Mouse (Mus musculus) cerebellum, postnatal 10 days (tissue): Measurements from ENCODE around the gene Efhc1.
"Not testable (repeated sequence)": the region's sequence is repeated elsewhere in the genome, so short reads cannot be mapped to it uniquely, and the experiment has no call there.

ENCODE experiments used
- DNase-seq, 2 experiments: peaks; one replicate each; pipeline ENCODE4 v3.0.0; 2021; ENCODE audit warnings: mixed read lengths in 2 of 2

Efhc1 gene

DNA sequence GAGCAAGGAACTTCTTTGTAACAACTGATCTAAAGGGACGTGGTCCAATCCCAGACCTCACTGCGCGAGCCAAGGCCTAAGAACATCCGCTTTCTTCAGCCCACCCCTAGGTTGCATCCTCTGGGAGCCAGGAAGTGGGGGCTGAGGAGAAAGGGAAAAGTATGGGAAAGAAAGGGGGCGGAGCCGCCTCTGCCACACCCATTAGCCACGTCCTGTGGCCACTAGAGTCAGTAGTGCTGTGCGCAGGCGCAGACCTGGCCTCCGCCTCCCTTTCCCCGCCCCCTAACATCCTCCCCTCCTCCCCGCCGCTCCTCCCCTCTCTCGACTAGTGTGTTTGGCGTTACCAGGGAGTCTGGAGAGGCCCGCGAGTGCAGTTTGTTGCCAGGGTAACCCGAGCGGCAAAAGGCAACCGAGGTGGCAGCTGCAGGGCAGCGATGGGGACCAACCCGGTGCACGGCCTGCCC, at the start of gene Efhc1:
Efhc1 (plus strand) TSS at position 327 of the 464 bp plus-strand sequence.
- DNase-seq = peak; percentile 95 to 97

DNA sequence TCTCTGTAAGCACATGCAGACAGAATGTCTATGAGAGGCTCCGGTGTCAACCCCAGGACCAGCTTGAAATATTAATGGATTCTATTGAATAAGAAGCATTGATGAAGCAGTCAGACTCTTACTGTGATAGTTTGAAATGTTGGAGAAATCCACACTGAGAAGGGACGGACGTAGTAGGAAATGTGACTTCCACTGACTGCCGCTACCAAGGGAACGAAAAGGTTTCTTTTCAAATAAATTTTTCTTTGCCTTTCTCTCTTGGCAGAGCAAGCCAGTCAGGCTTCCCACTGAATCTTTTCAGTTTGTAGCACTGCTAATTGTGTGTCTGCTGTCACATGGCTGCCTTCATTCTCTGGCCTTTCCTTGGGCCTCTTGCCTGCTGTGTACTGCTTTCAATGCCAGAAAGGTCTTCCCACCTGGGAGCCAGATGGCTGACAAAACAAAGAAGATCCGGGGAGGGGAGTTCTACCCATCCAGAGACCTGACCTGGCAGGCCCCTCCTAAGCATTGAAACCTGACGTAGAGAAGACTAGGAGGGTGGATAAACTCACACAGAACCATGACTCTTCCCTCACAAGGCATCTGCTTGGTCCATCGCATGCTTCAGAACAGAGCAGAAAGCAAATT, 45.8 kb upstream of the Efhc1 start:
- DNase-seq = peak; percentile 72 to 80

DNA sequence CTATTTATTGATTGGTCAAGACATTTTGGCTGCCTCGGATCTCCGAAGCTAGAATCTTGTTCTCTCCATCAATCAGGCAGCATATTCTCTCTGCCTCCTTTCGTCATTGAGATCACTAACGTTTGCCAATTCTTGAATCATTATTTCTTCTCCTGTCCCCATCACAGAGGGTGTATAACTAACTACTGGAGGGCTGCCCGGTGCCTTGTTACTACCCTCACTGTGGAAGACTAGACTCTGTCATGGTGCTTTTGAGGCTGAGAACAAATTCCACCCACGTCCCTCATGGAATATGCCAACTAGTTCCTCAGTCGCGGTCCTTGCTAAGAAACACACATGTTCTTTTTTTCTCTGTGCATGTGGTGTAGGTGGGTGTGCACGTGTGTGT, 45.3 kb upstream of the Efhc1 start:
- peak; percentile 59 to 68 for DNase-seq

- DNase-seq = no peak
Measured at GRCm38 (mm10) chr1:20908541-20908940, 42.9 kb upstream of the Efhc1 start.

- DNase-seq = no peak
Measured at GRCm38 (mm10) chr1:20912115-20912514, 39.3 kb upstream of the Efhc1 start.

- DNase-seq = no peak
Measured at GRCm38 (mm10) chr1:20912527-20913171, 38.8 kb upstream of the Efhc1 start.

GRCm38 (mm10) chr1:20914769-20915168, 36.7 kb upstream of the Efhc1 start:
- DNase-seq = no peak

DNA sequence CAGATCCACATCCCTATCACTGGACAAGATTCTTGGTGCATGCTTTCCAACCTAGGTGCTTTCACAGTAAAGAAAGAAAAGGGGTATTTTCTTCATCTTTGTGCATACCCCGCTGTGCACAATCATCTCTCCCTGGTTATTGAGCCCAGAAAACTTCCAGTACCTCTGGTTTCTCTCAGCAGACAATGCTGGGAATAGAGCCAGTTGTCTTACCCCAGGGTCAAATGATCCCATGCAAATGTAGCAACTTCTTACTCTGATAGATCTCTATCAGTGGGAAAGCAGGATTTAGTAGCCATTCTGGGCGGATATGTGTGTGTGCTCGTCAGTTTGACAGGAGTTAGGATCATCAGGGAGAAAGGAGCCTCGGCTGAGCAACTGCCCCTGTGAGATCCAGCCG, 35.8 kb upstream of the Efhc1 start:
- no peak for DNase-seq

GRCm38 (mm10) chr1:20917496-20918050, 33.9 kb upstream of the Efhc1 start:
- no peak for DNase-seq

DNA sequence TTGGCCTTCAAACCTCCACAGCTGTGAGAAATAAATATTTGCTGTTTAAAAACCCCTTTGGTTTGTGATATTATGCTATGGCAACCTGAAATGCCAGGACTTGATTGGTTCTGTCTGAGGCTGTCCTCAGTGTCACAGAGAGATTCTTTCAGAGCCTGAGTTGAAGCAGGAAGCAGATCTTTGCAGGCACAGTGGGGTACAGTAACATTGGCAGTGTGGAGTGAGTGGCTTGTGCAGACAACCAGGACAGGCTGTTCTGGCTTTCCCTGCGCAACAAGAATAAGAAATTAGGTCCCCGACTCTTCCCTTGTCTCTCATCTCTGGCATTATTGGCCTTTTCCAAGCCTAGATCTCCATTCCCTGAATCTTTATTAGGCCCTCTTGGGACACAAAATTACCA, 31.7 kb upstream of the Efhc1 start:
- peak; percentile 54 to 60 for DNase-seq

DNA sequence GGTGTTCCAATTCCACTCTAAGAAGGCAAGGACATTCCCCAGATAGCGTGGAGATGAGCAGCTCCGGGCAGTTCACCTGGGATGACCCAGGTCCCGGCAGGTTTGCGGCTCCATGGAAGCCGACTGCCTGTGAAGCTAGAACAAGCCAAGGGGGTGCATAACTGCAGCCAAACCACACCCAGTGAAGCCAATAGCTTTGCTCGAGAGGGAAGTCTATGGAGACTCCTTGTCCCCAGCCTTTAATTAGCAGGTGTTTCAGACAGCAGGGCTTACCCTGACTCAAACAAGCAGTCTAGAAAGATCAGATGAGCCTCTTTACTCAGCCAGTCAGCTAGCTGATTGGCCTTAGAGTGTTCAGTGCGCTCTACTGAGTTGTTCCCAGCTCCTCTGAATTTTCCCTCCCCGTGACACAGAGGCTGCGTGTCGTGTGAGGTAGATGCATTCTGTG, 30.3 kb upstream of the Efhc1 start:
- peak; percentile 50 to 61 for DNase-seq

GRCm38 (mm10) chr1:20922612-20923399, 28.6 kb upstream of the Efhc1 start:
- DNase-seq = peak; percentile 76 to 81

DNA sequence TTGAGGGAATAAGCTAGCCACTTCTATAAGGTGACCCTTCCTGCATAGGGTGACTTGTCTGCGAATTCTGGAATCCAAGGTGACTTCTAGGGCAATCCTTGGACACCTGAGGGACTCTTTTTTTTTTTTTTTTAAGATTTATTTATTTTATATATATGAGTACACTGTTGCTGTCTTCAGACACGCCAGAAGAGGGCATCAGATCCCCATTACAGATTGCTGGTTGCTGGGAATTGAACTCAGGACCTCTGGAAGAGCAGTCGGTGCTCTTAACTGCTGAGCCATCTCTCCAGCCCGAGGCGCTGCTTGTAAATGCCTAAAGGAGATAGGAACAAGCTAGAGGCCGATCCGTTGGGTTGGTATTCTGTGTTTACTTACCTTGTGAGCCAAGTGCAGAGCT, 26.1 kb upstream of the Efhc1 start:
- DNase-seq = not testable (repeated sequence)

GRCm38 (mm10) chr1:20925926-20926325, 25.5 kb upstream of the Efhc1 start:
- no peak for DNase-seq

GRCm38 (mm10) chr1:20926376-20926775, 25.1 kb upstream of the Efhc1 start:
- DNase-seq = no peak

GRCm38 (mm10) chr1:20928487-20928886, 22.9 kb upstream of the Efhc1 start:
- no peak for DNase-seq

GRCm38 (mm10) chr1:20933457-20933856, 18.0 kb upstream of the Efhc1 start:
- DNase-seq = peak; percentile 80 to 85

- peak; percentile 84 to 86 for DNase-seq
Measured at GRCm38 (mm10) chr1:20935106-20935505, 16.3 kb upstream of the Efhc1 start.

GRCm38 (mm10) chr1:20939046-20939445, 12.4 kb upstream of the Efhc1 start:
- DNase-seq = peak; percentile 80 to 88

DNA sequence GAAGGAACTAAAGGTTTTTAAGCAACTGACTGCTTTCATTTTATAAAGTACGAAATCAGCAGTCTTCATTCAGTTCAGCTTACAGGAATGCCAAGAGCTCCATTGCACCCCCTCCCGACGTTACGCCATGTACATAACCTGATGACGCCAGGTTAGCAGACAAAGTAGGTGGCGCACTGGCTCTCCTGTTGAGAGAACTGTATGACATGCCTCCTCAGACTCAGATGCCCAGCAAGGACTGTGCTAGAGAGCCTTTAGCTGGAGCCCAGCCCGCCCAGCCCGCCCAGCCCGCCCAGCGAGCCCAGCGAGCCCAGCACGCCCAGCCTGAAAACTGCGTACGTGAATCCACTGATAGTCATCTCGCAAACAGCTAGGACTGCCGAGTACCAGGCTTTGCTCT, 11.3 kb upstream of the Efhc1 start:
- peak in 1 of 2 experiments; percentile 48 for DNase-seq

- no peak for DNase-seq
Measured at GRCm38 (mm10) chr1:20941322-20941721, 10.1 kb upstream of the Efhc1 start.

GRCm38 (mm10) chr1:20941857-20942256, 9.6 kb upstream of the Efhc1 start:
- DNase-seq = no peak

DNA sequence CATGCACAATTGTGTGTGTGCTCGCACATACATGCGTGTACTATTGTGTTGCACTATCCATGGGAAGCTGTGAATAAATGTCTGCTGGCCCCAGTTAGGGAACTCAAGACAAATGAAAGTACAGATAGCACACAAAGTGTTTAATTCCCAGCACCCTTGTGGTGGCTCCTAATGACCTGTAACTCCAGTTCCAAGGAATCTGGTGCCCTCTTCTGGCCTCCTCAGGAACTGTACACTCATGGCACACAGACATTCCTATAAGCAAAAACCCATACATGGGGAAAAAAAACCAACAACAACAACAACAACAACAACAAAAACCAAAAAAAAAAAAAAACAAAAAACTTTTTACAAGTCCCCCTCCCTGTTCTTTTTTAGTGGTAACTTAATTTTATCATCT, 8.4 kb upstream of the Efhc1 start:
- DNase-seq = no peak
